Mouse (Mus musculus): ENCODE data around the gene Ngfr.

- TF ChIP-seq POLR2A (IDR thresholded peaks at IDR 0.05; ENCODE audit: insufficient read length, low read depth) (no peak), USF1 (IDR thresholded peaks at IDR 0.05; ENCODE audit: low read depth) (no peak), CEBPB (IDR thresholded peaks at IDR 0.05; ENCODE audit: insufficient read depth, poor library complexity, severe bottlenecking) (no peak), TCF12 (IDR thresholded peaks at IDR 0.05; ENCODE audit: insufficient read depth, poor library complexity, severe bottlenecking) (no peak), E2F4 (IDR thresholded peaks at IDR 0.05; ENCODE audit: insufficient read depth) (no peak), MYOD1 (IDR thresholded peaks at IDR 0.05; ENCODE audit: control insufficient read depth in 1 of 3, insufficient read length in 2 of 3, low read depth in 2 of 3) (no peak), REST (IDR thresholded peaks at IDR 0.05; ENCODE audit: insufficient read depth, insufficient read length) (no peak), MAX (IDR thresholded peaks at IDR 0.05; ENCODE audit: low read depth) (no peak)
These were observed 30.4 kb upstream of the Ngfr start for GRCm38 (mm10) chr11:95617785-95618465.
